Mouse (Mus musculus): ENCODE results near the gene Dapl1.

Dapl1 gene

GRCm38 (mm10) chr2:59484438-59484837 lies at the start of gene Dapl1:
Gene Dapl1, plus strand, starts transcription at chr2:59484653.
- no peak for DNase-seq (ENCODE audit: extremely low read depth, insufficient read length, low spot score)

- no peak for DNase-seq (ENCODE audit: extremely low read depth, insufficient read length, low spot score)
These were observed 49.6 kb upstream of the Dapl1 start for GRCm38 (mm10) chr2:59434820-59435219.

GRCm38 (mm10) chr2:59437684-59438393 lies 46.6 kb upstream of the Dapl1 start:
- peak; percentile 53 for DNase-seq (ENCODE audit: extremely low read depth, insufficient read length, low spot score)

- DNase-seq (ENCODE audit: extremely low read depth, insufficient read length, low spot score) = peak; percentile 51
These were observed 45.9 kb upstream of the Dapl1 start for GRCm38 (mm10) chr2:59438479-59438935.

- DNase-seq (ENCODE audit: extremely low read depth, insufficient read length, low spot score) = no peak
These were observed 44.6 kb upstream of the Dapl1 start for GRCm38 (mm10) chr2:59439824-59440223.

- DNase-seq (ENCODE audit: extremely low read depth, insufficient read length, low spot score) = no peak
These were observed 44.0 kb upstream of the Dapl1 start for GRCm38 (mm10) chr2:59440481-59440880.

- DNase-seq (ENCODE audit: extremely low read depth, insufficient read length, low spot score) = no peak
These were observed 42.8 kb upstream of the Dapl1 start for GRCm38 (mm10) chr2:59441681-59442080.

- no peak for DNase-seq (ENCODE audit: extremely low read depth, insufficient read length, low spot score)
These were observed 37.8 kb upstream of the Dapl1 start for GRCm38 (mm10) chr2:59446671-59447070.

GRCm38 (mm10) chr2:59447712-59448111 lies 36.7 kb upstream of the Dapl1 start:
- DNase-seq (ENCODE audit: extremely low read depth, insufficient read length, low spot score) = no peak

- no peak for DNase-seq (ENCODE audit: extremely low read depth, insufficient read length, low spot score)
These were observed 35.9 kb upstream of the Dapl1 start for GRCm38 (mm10) chr2:59448516-59448915.

GRCm38 (mm10) chr2:59448921-59449320 lies 35.5 kb upstream of the Dapl1 start:
- no peak for DNase-seq (ENCODE audit: extremely low read depth, insufficient read length, low spot score)

- DNase-seq (ENCODE audit: extremely low read depth, insufficient read length, low spot score) = no peak
These were observed 32.8 kb upstream of the Dapl1 start for GRCm38 (mm10) chr2:59451675-59452074.

- DNase-seq (ENCODE audit: extremely low read depth, insufficient read length, low spot score) = no peak
These were observed 32.4 kb upstream of the Dapl1 start for GRCm38 (mm10) chr2:59452102-59452501.

GRCm38 (mm10) chr2:59462086-59462485 lies 22.4 kb upstream of the Dapl1 start:
- no peak for DNase-seq (ENCODE audit: extremely low read depth, insufficient read length, low spot score)

GRCm38 (mm10) chr2:59463428-59464182 lies 20.8 kb upstream of the Dapl1 start:
- no peak for DNase-seq (ENCODE audit: extremely low read depth, insufficient read length, low spot score)

GRCm38 (mm10) chr2:59465671-59466070 lies 18.8 kb upstream of the Dapl1 start:
- no peak for DNase-seq (ENCODE audit: extremely low read depth, insufficient read length, low spot score)

GRCm38 (mm10) chr2:59466358-59466757 lies 18.1 kb upstream of the Dapl1 start:
- DNase-seq (ENCODE audit: extremely low read depth, insufficient read length, low spot score) = no peak

- no peak for DNase-seq (ENCODE audit: extremely low read depth, insufficient read length, low spot score)
These were observed 17.4 kb upstream of the Dapl1 start for GRCm38 (mm10) chr2:59467085-59467484.

- no peak for DNase-seq (ENCODE audit: extremely low read depth, insufficient read length, low spot score)
These were observed 16.5 kb upstream of the Dapl1 start for GRCm38 (mm10) chr2:59467976-59468375.

GRCm38 (mm10) chr2:59469590-59470245 lies 14.7 kb upstream of the Dapl1 start:
- DNase-seq (ENCODE audit: extremely low read depth, insufficient read length, low spot score) = no peak

- DNase-seq (ENCODE audit: extremely low read depth, insufficient read length, low spot score) = no peak
These were observed 14.0 kb upstream of the Dapl1 start for GRCm38 (mm10) chr2:59470326-59471031.

Data from 3134 (cell line).